Mouse (Mus musculus) lung, embryonic 15.5 days (tissue): ENCODE results near the gene Ap2a2. TPM values are rescaled to one million over a fixed set of nuclear protein-coding genes. Genes with fewer than 3 reads are reported as not detected.

Experiments used
- ATAC-seq: fragments of 200-750 bp; cut with Nextera tagmentation; 2 replicates; pipeline ENCODE4 v1.8.0; 2017; ENCODE audit warnings: moderate number of reproducible peaks, borderline replicate concordance; ENCODE audit not compliant: low FRiP score, low TSS enrichment; ENCODE audit errors: extremely low read depth
- H3K27ac ChIP-seq: fragments of 300-500 bp; sonication (generic); 2 replicates; pipeline ENCODE4 v1.5.1; 2015; ENCODE audit warnings: moderate library complexity, mild to moderate bottlenecking, inconsistent platforms
- H3K27me3 ChIP-seq: fragments of 300-500 bp; sonication (generic); 2 replicates; pipeline ENCODE4 v1.6.1; 2015; ENCODE audit warnings: inconsistent platforms
- H3K36me3 ChIP-seq: fragments of 300-500 bp; sonication (generic); 2 replicates; pipeline ENCODE4 v1.6.1; 2015; ENCODE audit warnings: inconsistent platforms
- H3K4me1 ChIP-seq: fragments of 300-500 bp; sonication (generic); 2 replicates; pipeline ENCODE4 v1.6.1; 2015; ENCODE audit warnings: inconsistent platforms
- H3K4me2 ChIP-seq: fragments of 300-500 bp; sonication (generic); 2 replicates; pipeline ENCODE4 v1.6.1; 2015; ENCODE audit warnings: inconsistent platforms, mild to moderate bottlenecking, moderate library complexity
- H3K4me3 ChIP-seq: fragments of 300-500 bp; sonication (generic); 2 replicates; pipeline ENCODE4 v1.5.1; 2015; ENCODE audit warnings: mild to moderate bottlenecking, inconsistent platforms
- H3K9ac ChIP-seq: fragments of 300-500 bp; sonication (generic); 2 replicates; pipeline ENCODE4 v1.6.1; 2015; ENCODE audit warnings: inconsistent platforms
- H3K9me3 ChIP-seq: fragments of 300-500 bp; sonication (generic); 2 replicates; pipeline ENCODE4 v1.6.1; 2016; ENCODE audit warnings: inconsistent platforms
- WGBS: fragments of 180-500 bp; shearing (Covaris S2); methylation state at CpG from one replicate; pipeline ENCODE4 v1.1.7; 2015; 5-methylcytosine and 5-hydroxymethylcytosine counted together
- microRNA-seq: library from miRNA; unstranded; fragments of <30 nt; microRNA quantifications from one replicate; pipeline ENCODE4, GENCODE M21; 2016
- polyA plus RNA-seq: library from polyadenylated mRNA; unstranded; fragments of >200 nt; fragmentation: Nextera tagmentation; extraction: Ambion mirVana; gene quantifications from 2 replicates; pipeline ENCODE4 v1.2.1, GENCODE M21; 2015

Ap2a2 gene
- polyA plus RNA-seq, 1 experiment from 2014 or later: 73.4 TPM

DNA sequence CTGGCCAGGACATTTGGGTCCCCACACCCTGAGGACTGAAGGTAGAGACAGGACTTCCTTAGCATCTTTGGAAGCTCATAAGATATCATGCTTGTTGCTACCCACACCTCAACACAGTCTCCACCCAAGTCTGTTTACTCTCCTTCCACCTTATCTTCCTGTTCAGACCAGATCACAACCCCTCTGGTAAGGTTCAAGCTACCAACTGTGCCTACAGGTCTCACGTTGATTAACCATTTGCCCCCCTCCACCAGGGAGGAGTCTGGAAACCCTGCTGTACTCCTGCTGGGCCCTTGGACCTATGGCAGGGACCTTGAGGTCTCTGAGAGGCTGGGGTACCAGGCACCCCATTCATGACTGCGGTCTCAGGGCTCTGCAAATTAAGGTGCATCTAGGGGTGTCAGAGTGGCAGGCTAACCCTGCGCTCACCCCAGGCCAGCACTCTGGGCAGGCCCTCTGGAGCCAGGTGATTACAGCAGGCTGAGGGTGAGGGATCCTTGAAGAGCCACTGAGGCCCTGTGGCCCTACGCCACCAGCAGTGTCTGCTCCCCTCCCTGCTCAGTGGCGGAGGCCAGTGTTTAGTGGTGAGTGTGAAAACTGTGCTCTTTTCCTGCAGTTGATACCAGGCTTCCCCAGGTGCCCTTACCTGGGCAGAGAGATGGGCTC is 109.8 kb downstream of the Ap2a2 start:
- Histone ChIP-seq H3K27ac (no peak overlapping the region), H3K4me3 (no peak overlapping the region), H3K9ac (no peak overlapping the region), H3K36me3 (no peaks in the 10 kb centered on the region), H3K4me2 (no peak overlapping the region), H3K4me1 (no peaks in the 10 kb centered on the region), H3K27me3 (no peaks in the 10 kb centered on the region), H3K9me3 (no peaks in the 10 kb centered on the region)
- no peak for ATAC-seq
- 67% methylated on average over 5 of the region's 5 CpGs for WGBS

DNA sequence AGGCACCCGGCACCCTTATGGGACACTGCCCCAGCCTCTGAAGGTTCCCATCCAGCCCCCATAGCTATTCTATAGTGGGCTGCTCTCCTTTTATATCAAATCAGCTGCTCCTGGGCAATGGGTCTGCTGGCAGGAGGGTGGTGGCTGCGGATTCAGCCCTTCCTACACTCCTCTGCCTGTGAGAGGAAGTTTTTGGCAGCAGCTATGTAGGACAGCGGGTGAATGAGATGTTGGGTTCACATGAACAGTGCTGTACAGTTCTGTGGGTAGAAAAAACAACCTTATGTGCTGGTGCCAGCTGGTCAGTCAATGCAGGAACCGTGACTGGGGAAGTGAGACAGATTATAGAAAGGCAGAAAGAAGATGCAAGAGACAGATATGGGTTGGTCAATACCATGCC is 116.9 kb downstream of the Ap2a2 start:
- Histone ChIP-seq H3K27ac (no peak overlapping the region), H3K4me3 (no peak overlapping the region), H3K36me3 (no peaks in the 10 kb centered on the region), H3K4me1 (no peaks in the 10 kb centered on the region), H3K27me3 (no peaks in the 10 kb centered on the region), H3K4me2 (no peak overlapping the region), H3K9me3 (no peaks in the 10 kb centered on the region), H3K9ac (no peak overlapping the region)
- 74% methylated on average over 4 of the region's 4 CpGs for whole genome bisulfite sequencing
- ATAC-seq: no peak

Small RNAs within 50 kb of the gene (microRNA-seq; reads per million reads assigned to microRNA genes)
- 0.56 reads per million for gene Mir7063

Other genes starting within 250 kb of the Ap2a2 start
- 56.0 and 56.2 TPM in 2 replicates for gene Deaf1, start 234.5 kb upstream of the Ap2a2 start, polyA plus RNA-seq
- gene Tmem80, start 234.4 kb upstream of the Ap2a2 start, polyA plus RNA-seq: 42.3 and 45.8 TPM in 2 replicates
- gene Eps8l2, start 223.3 kb upstream of the Ap2a2 start, polyA plus RNA-seq: 29.1 and 29.8 TPM in 2 replicates
- gene Taldo1, start 170.0 kb upstream of the Ap2a2 start, polyA plus RNA-seq: 281 and 293 TPM in 2 replicates
- 50.8 and 51.8 TPM in 2 replicates for gene Gatd1, start 148.0 kb upstream of the Ap2a2 start, polyA plus RNA-seq
- 0.52 and 0.90 TPM in 2 replicates for gene Cend1, start 132.7 kb upstream of the Ap2a2 start, polyA plus RNA-seq
- 24.9 and 25.1 TPM in 2 replicates for gene Slc25a22, start 124.3 kb upstream of the Ap2a2 start, polyA plus RNA-seq
- 14.4 and 15.8 TPM in 2 replicates for gene Pidd1, start 118.1 kb upstream of the Ap2a2 start, polyA plus RNA-seq
- gene Rplp2, start 114.8 kb upstream of the Ap2a2 start, polyA plus RNA-seq: 1,155 and 1,294 TPM in 2 replicates
- 35.9 and 41.6 TPM in 2 replicates for gene Pnpla2, start 107.0 kb upstream of the Ap2a2 start, polyA plus RNA-seq
- gene Cracr2b, start 101.1 kb upstream of the Ap2a2 start, polyA plus RNA-seq: 35.6 and 40.8 TPM in 2 replicates
- gene Cd151, start 94.8 kb upstream of the Ap2a2 start, polyA plus RNA-seq: 24.4 and 30.7 TPM in 2 replicates
- gene Polr2l, start 87.0 kb upstream of the Ap2a2 start, polyA plus RNA-seq: 66.9 and 69.2 TPM in 2 replicates
- gene Tspan4, start 86.9 kb upstream of the Ap2a2 start, polyA plus RNA-seq: 96.9 and 100 TPM in 2 replicates
- gene Chid1, start 22.3 kb upstream of the Ap2a2 start, polyA plus RNA-seq: 39.5 and 40.9 TPM in 2 replicates
- 0.07 and 0.11 TPM in 2 replicates for gene Muc6, start 93.1 kb downstream of the Ap2a2 start, polyA plus RNA-seq
- gene Muc2, start 128.2 kb downstream of the Ap2a2 start, polyA plus RNA-seq: 0.08 and 0.37 TPM in 2 replicates
- 0.16 and 0.27 TPM in 2 replicates for gene Muc5ac, start 226.8 kb downstream of the Ap2a2 start, polyA plus RNA-seq